Mouse (Mus musculus): ENCODE measurements around the gene Gm8978.
"Not testable (repeated sequence)": the region's sequence is repeated elsewhere in the genome, so short reads cannot be mapped to it uniquely, and the experiment has no call there.

Gene Gm8978

GRCm38 (mm10) chr19:33625152-33625551 is at the start of gene Gm8978:
Gene Gm8978 (minus strand): TSS chr19:33625252.
- not testable (repeated sequence) for DNase-seq

GRCm38 (mm10) chr19:33589626-33590302 is 35.3 kb downstream of the Gm8978 start:
- peak; percentile 60 for DNase-seq

GRCm38 (mm10) chr19:33568551-33568950 is 56.5 kb downstream of the Gm8978 start:
- DNase-seq, result not testable (repeated sequence)

Data from kidney, adult 9 months (tissue).